Mouse (Mus musculus): ENCODE data around the gene Lamc1.

Gene Lamc1

DNA sequence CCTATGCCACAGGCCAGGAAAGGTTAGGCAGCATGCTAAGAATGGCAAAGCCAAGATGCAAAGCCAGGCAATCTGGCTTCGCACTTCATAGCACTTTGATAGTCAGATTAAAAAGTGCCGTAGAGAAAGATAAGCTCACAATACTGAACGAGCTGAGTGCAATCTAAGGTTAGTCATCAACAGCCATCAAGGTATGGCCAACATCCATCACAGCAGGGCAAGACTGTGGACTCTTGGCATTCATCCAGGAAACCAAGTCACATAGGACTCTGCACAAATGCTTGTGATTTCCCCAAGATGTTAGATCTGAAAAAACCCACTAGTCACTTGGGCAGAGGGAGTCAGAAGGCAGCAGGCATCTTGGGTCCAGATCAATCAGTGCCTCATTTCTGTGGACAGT is 144.5 kb downstream of the Lamc1 start:
- DNase-seq (ENCODE audit: low spot score), result no peak

DNA sequence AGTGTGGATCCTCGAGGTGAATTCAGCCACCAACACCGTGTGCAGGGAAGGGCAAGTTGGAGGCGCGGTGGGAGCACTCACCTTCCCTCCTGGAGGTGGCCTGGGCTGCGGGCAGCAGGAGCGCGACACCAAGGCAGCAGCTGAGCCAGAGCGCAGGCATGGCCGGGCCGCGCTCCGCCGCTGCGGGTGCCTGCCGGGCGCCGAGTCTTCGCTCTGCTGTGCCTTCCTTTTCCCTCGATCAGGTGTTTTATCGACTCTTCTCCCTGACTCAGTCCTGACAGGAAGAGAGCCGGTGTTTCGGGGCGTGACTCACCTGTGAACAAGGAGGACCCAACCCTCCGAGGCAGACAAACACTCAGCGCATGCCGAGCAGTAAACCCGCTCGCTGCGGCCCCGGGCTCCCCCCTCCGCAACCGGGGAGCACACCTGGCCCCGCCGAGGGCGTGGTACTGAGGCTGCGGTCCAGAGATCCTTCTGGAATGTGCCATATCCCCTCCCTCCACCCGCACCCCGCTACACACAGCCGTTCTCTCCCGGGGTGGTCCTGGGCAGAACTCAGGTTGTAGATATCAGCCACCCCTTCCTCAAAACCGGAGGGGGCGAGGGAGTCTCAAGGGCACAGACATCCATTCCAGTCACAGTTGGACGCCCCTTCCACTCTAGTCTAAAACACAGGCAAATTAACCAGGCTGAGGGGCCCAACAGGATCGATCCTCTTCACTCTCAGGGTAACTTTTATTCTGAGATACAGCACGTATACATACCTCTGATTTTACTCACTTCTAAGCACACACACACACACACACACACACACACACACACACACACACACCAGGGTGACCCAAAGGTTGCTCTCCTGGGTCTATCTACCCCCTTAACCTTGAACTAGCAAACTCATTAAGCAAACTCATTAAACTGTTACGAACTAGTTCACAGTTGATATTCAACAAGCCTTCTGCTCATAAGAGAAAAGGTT is 146.5 kb downstream of the Lamc1 start, which contains the start of gene Lamc2:
Lamc2 (minus strand) TSS at position 620 of the 976 bp plus-strand sequence.
- peak; percentile 25 for DNase-seq (ENCODE audit: low spot score)

DNA sequence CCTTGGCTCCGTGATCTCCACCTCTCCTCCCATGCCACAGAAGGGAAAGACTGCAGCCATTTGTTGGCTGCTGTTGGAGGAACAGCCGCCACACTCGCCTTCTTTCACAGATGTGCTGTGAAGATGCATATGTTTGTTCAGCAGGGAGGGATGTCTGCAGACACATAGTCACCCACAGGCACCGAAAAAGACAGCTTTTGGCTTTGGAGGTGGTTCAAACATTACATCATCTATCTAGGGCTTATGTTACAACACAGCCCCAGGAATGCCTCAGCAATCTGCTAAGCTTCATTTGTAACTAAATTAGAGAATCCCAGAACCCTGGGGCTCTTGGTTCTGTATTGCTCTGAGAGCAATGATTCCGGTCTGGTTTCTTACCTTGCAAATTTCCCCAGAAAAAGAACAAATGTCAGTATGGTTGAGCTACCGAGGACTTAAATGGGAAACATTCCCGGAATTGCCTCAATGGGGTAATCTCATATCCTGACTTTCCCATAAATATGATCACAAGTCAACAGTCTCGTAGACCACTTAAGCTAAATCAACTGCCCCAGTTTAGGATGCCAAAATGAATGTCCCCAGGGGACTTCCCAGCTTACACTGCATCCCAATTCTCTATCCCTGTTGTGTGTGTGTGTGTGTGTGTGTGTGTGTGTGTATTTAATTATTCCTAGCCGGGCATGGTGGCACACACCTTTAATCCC is 151.8 kb downstream of the Lamc1 start:
- no peak for DNase-seq (ENCODE audit: low spot score)

DNA sequence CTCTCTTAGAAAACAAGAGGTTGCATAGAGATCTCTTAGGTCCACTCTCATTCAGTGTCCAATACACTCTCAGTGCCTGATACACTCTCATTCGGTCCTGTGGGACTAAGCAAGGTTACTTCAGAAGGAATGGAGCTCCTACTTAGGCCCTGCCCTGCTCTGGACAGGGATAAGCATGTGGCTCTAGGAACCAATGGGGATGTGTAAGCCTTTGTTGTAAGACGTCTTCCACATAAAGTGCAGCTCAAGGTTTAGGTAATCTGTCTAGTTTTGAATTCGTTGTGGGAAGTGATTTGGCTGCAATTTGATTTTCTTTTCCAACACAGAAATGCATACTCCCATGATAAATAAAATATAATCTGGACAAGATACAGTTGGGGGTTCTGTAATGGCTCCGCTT is 152.4 kb downstream of the Lamc1 start:
- DNase-seq (ENCODE audit: low spot score), result no peak

DNA sequence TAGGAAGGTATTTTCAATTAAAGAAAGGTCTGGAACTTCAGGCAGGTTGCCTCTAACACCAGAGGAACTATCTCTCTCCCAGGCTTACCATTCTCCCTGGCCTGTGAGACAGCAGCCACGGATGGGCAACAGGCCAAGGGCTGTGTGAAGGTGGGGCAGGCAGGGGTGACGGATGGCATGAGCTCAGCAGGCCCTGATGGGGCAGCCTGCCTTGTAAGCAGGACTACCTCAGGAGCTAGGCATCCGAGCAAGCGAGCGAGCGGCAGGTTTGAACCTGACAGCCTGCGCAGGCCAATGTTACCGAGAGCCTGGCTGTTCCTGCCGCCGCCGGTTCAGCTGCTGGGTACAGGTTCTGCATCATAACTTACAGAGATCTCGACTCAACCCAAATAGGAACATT is 157.8 kb downstream of the Lamc1 start:
- DNase-seq (ENCODE audit: low spot score), result peak; percentile 30

DNA sequence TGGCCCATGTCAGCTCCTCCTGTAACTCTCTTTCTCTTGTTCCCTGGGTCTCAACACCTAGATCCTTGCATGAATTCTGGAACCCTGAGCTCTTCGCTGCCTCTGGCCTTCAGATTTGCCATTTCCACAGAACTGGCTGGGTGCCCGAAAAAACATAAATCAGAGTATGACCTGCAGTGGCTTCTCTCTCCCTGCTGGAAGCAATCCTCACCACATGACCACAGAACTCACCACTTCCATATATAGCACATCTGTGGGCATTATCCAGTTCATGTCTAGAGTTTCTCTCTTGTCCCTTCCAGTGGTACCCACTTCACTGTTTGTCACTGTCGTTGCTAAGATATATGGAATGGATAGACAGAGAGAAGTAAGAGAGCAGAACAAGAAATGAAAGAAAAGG is 159.3 kb downstream of the Lamc1 start:
- no peak for DNase-seq (ENCODE audit: low spot score)

DNA sequence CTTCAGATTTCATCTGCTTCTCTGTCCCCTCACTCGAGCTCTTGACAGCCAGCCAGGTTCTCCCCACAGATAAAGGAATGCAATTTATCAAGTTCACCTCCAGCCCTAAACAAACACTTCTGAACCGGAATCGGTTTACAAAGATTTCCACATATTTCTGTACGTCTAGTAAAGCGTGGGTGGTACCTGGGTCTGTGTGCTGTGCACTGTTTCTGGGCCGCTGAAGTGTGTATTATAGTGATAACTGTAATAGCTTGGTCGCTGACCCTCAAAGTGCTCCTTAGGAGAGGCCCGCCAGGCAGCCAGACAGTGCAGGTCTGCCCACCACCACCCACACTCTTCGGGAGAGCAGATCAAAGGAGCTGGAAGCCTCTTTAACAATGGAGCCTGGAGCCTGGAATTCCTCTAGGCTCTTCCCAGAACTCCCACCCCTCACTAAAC is 160.3 kb downstream of the Lamc1 start:
- no peak for DNase-seq (ENCODE audit: low spot score)

DNA sequence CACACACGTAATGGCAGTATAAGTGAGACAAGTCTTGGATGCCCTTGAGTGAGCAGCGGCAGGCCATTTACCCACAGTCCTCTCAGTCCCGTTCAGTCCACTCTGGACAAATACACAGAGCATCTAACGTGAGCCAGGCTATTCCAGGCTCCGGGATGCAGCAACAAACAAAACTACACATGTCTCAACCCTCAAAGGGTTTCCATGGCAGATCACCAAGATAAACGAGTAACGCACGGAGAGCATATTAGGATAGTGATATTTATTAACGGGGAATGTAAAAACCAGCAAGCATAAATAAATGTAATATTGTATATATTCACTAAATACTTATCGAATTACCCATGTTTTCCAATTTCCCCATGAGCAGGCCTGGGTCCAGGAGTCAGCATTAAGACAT is 161.6 kb downstream of the Lamc1 start:
- DNase-seq (ENCODE audit: low spot score), result no peak

All from testis, postnatal 14 days (tissue).